Mouse (Mus musculus) 416B (cell line): ENCODE results near the gene Dst.

Source experiments
- DNase-seq: peaks from one replicate; pipeline ENCODE4 v3.0.0; 2011; ENCODE audit warnings: low read depth

Gene Dst

GRCm38 (mm10) chr1:34028722-34029121 lies 120.7 kb downstream of the Dst start:
- DNase-seq: no peak

GRCm38 (mm10) chr1:34030330-34031021 lies 122.5 kb downstream of the Dst start:
- DNase-seq: no peak

- no peak for DNase-seq
Measured at GRCm38 (mm10) chr1:34033052-34033451, 125.0 kb downstream of the Dst start.

GRCm38 (mm10) chr1:34033478-34033877 lies 125.5 kb downstream of the Dst start:
- DNase-seq: no peak

- DNase-seq: no peak
Measured at GRCm38 (mm10) chr1:34033958-34034357, 125.9 kb downstream of the Dst start.

GRCm38 (mm10) chr1:34036111-34036510 lies 128.1 kb downstream of the Dst start:
- no peak for DNase-seq

- no peak for DNase-seq
Measured at GRCm38 (mm10) chr1:34038571-34038970, 130.5 kb downstream of the Dst start.

GRCm38 (mm10) chr1:34040049-34040448 lies 132.0 kb downstream of the Dst start:
- DNase-seq: no peak

- DNase-seq: no peak
Measured at GRCm38 (mm10) chr1:34040901-34041721, 133.1 kb downstream of the Dst start.

- no peak for DNase-seq
Measured at GRCm38 (mm10) chr1:34042299-34042698, 134.3 kb downstream of the Dst start.

- DNase-seq: no peak
Measured at GRCm38 (mm10) chr1:34043327-34043726, 135.3 kb downstream of the Dst start.

GRCm38 (mm10) chr1:34043836-34044550 lies 136.0 kb downstream of the Dst start:
- DNase-seq: no peak

GRCm38 (mm10) chr1:34044675-34045074 lies 136.7 kb downstream of the Dst start:
- no peak for DNase-seq

- no peak for DNase-seq
Measured at GRCm38 (mm10) chr1:34047285-34047684, 139.3 kb downstream of the Dst start.

GRCm38 (mm10) chr1:34051251-34051650 lies 143.2 kb downstream of the Dst start:
- DNase-seq: no peak

- no peak for DNase-seq
Measured at GRCm38 (mm10) chr1:34052422-34052821, 144.4 kb downstream of the Dst start.

GRCm38 (mm10) chr1:34054970-34055369 lies 146.9 kb downstream of the Dst start:
- DNase-seq: no peak

- DNase-seq: no peak
Measured at GRCm38 (mm10) chr1:34056658-34057057, 148.6 kb downstream of the Dst start.

GRCm38 (mm10) chr1:34059231-34059630 lies 151.2 kb downstream of the Dst start:
- no peak for DNase-seq

- DNase-seq: no peak
Measured at GRCm38 (mm10) chr1:34060446-34060845, 152.4 kb downstream of the Dst start.

- DNase-seq: peak; percentile 25
Measured at GRCm38 (mm10) chr1:34061078-34061477, 153.1 kb downstream of the Dst start.

- DNase-seq: no peak
Measured at GRCm38 (mm10) chr1:34061860-34062259, 153.8 kb downstream of the Dst start.

- no peak for DNase-seq
Measured at GRCm38 (mm10) chr1:34063943-34064342, 155.9 kb downstream of the Dst start.
